Mouse (Mus musculus) G1E (cell line): ENCODE data around the gene Gm28269.

Experiments
- CTCF ChIP-seq: IDR thresholded peaks from 2 replicates; pipeline ENCODE4 v1.5.1; 2012; ENCODE audit warnings: low read depth, low read length, inconsistent platforms, mixed read lengths
- GATA1 ChIP-seq: IDR thresholded peaks from 2 replicates; pipeline ENCODE4 v1.6.1; 2012; ENCODE audit warnings: borderline replicate concordance, low read length, inconsistent platforms, mixed read lengths
- GATA2 ChIP-seq: IDR thresholded peaks from 2 replicates; pipeline ENCODE4 v1.6.1; 2012; ENCODE audit warnings: low read depth, low read length, inconsistent platforms, borderline replicate concordance
- POLR2AphosphoS5 ChIP-seq: IDR thresholded peaks from 2 replicates; pipeline ENCODE4 v1.6.1; 2012; ENCODE audit warnings: low read depth, low read length, inconsistent platforms; ENCODE audit not compliant: insufficient replicate concordance
- TAL1 ChIP-seq: conservative IDR thresholded peaks from 2 replicates; pipeline ENCODE4 v1.6.1; 2012; ENCODE audit warnings: low read depth, low read length, inconsistent platforms, mixed read lengths

DNA sequence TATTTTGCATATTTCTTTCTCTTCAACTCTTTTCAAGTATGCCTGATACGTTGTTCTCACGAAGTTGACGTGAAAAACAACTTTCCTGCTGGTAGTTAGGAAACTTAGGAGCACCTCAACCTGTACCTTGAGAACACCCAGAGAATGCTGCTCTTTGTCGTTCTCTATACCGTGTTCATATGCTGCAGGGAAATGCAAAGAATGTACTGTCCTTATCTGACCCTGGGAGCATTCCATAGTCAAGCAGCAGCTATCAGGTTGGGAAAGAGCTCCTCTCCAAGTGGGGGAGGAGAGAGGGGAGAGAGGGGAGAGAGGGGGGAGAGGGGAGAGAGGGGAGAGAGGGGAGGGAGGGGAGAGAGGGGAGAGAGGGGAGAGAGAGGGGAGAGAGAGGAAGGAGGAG is 29.6 kb downstream of the Gm28269 start:
- no peak for TF ChIP-seq CTCF
- TF ChIP-seq GATA1, result no peak
- no peak for TF ChIP-seq POLR2AphosphoS5
- no peak for TF ChIP-seq TAL1
- TF ChIP-seq GATA2, result no peak
